In genomic region chr2:68349593-68350383, GRCm38 (mm10) we compare ENCODE assay signal across 7 mouse cellular contexts.
DNase-seq lines count a peak whose midpoint lies in the region; ATAC-seq lines count a peak whose summit lies in the region.

No protein-coding gene starts in this region.

- H3K4me2 ChIP-seq in midbrain, embryonic 12.5 days (replicated peaks) = no peak overlapping the region

- intact Hi-C loops in left cerebral cortex, postnatal 36 days (cut with DNase I) = loop anchor here (2.0 to 10.0 kb wide), 5 partner anchors 129 to 1525 kb away; partner anchors contain the start of gene B3galt1

- H3K27ac ChIP-seq in midbrain, embryonic 12.5 days (replicated peaks) = no peak overlapping the region

- peak; percentile 35; the same call in 1 of the 2 replicates for ATAC-seq in midbrain, embryonic 12.5 days (ENCODE audit: low FRiP score, low read depth)

- peak; percentile 79 for DNase-seq in adipocyte (ENCODE audit: low spot score)
- DNase-seq in cerebellum, postnatal 10 days = peak; percentile 93 to 96
- peak; percentile 74 to 77 for DNase-seq in frontal cortex, postnatal 25 days (ENCODE audit: low spot score in 2 of 2)
- peak; percentile 44 for DNase-seq in kidney, adult 11 months
- DNase-seq in left cerebral cortex, postnatal 36 days (ENCODE audit: low spot score in 2 of 2) = peak; percentile 78 to 82
- DNase-seq in spleen, adult 12 weeks (ENCODE audit: low spot score) = peak; percentile 12

- no peak overlapping the region for H3K4me3 ChIP-seq in midbrain, embryonic 12.5 days

- H3K9me3 ChIP-seq in midbrain, embryonic 12.5 days = no peaks in the 10 kb centered on the region

- no peaks in the 10 kb centered on the region for H3K27me3 ChIP-seq in midbrain, embryonic 12.5 days

- peaks cover 23% of the 10 kb centered on the region for H3K4me1 ChIP-seq in midbrain, embryonic 12.5 days

- no peak overlapping the region for H3K9ac ChIP-seq in midbrain, embryonic 12.5 days (replicated peaks)

- 58% methylated on average over 24 of the region's 24 CpGs for WGBS in midbrain, embryonic 12.5 days

- peaks cover 12% of the 10 kb centered on the region; the same call in 1 of the 2 replicates for H3K36me3 ChIP-seq in midbrain, embryonic 12.5 days

Comparison
In these comparisons a context has a peak if more than half of its experiments do, and no peak if none do; other contexts are left out.
1. DNase-seq: peak in every context shown above with its lines; median percentile 94 in cerebellum, postnatal 10 days; 80 in left cerebral cortex, postnatal 36 days; 79 in adipocyte; 76 in frontal cortex, postnatal 25 days; 44 in kidney, adult 11 months; 12 in spleen, adult 12 weeks.